Mouse (Mus musculus) thymus, adult 2 months (tissue): Measurements from ENCODE around the gene Rpl12. TPM values are rescaled to one million over a fixed set of nuclear protein-coding genes. Genes with fewer than 3 reads are reported as not detected.
A peak's percentile ranks its signal among the peaks of the same experiment; 100 is the strongest.

ENCODE experiments used
- DNase-seq: peaks from one replicate; pipeline ENCODE4 v3.0.0; 2021
- H3K27ac ChIP-seq: fragments of 200-500 bp; 2 replicates; pipeline ENCODE4 v1.5.1; 2012; ENCODE audit warnings: low read length, control low read depth; ENCODE audit not compliant: control insufficient read depth, insufficient read depth
- H3K27me3 ChIP-seq: fragments of 200-500 bp; 2 replicates; pipeline ENCODE4 v1.6.1; 2012; ENCODE audit warnings: mild to moderate bottlenecking, low read length, moderate library complexity, mixed read lengths; ENCODE audit not compliant: control insufficient read depth, insufficient read depth
- H3K36me3 ChIP-seq: fragments of 200-500 bp; 2 replicates; pipeline ENCODE4 v1.6.1; 2012; ENCODE audit warnings: mild to moderate bottlenecking, low read length, moderate library complexity; ENCODE audit not compliant: control insufficient read depth, insufficient read depth
- H3K4me1 ChIP-seq: fragments of 200-500 bp; replicated peaks from 2 replicates; pipeline ENCODE4 v1.6.1; 2012; ENCODE audit warnings: low read length; ENCODE audit not compliant: control insufficient read depth, insufficient read depth
- H3K4me3 ChIP-seq: fragments of 200-500 bp; 2 replicates; pipeline ENCODE4 v1.5.1; 2012; ENCODE audit warnings: mild to moderate bottlenecking, low read length, control low read depth, moderate library complexity; ENCODE audit not compliant: control insufficient read depth, insufficient read depth
- CTCF ChIP-seq: fragments of 200-500 bp; IDR thresholded peaks from 2 replicates; pipeline ENCODE4 v1.5.1; 2012; ENCODE audit warnings: mild to moderate bottlenecking, control low read depth, low read length, moderate library complexity, borderline replicate concordance; ENCODE audit not compliant: control insufficient read depth, poor library complexity, insufficient read depth; ENCODE audit errors: extremely low read depth
- POLR2A ChIP-seq: fragments of 200-500 bp; IDR thresholded peaks from 2 replicates; pipeline ENCODE4 v1.6.1; 2012; ENCODE audit warnings: mild to moderate bottlenecking, low read length, control low read depth, moderate library complexity; ENCODE audit not compliant: control insufficient read depth, poor library complexity, insufficient read depth; ENCODE audit errors: extremely low read depth
- WGBS: fragments of 180-500 bp; shearing (Covaris S2); methylation state at CpG from one replicate; pipeline ENCODE4 v1.1.7; 2018; 5-methylcytosine and 5-hydroxymethylcytosine counted together
- polyA plus RNA-seq: library from polyadenylated mRNA; depleted of rRNA; stranded (reverse); fragments of >200 nt; gene quantifications from 2 replicates; pipeline ENCODE4 v1.2.3, GENCODE M21; 2012

The Rpl12 gene
- polyA plus RNA-seq, 1 experiment = 552 TPM

DNA sequence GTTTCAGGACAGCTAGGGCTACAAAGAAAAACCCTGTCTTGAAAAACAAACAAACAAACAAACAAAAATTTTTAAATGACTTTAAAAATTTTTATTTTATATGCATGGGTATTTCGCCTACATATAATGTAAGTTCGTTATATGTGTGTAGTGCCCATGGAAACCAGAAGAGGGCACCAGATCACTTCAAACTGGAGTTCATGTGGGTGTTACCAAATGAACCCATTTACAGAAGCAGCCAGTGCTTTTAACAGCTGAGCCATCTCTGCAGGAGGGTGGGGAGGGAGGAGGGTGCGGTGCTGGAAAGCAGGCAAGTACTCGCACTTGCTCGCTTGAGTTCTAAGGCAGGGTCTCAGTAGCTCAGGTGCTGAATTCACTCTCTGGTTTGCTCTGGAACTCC, 21.9 kb upstream of the Rpl12 start:
- WGBS = 91% methylated on average over 5 of the region's 5 CpGs
- no peaks in the 10 kb centered on the region for H3K27me3 ChIP-seq
- no peaks in the 10 kb centered on the region for H3K36me3 ChIP-seq
- H3K4me1 ChIP-seq = no peaks in the 10 kb centered on the region
- no peak for TF ChIP-seq POLR2A
- TF ChIP-seq CTCF = no peak
- H3K27ac ChIP-seq = no peak overlapping the region
- H3K4me3 ChIP-seq = no peak overlapping the region
- DNase-seq = peak; percentile 60

DNA sequence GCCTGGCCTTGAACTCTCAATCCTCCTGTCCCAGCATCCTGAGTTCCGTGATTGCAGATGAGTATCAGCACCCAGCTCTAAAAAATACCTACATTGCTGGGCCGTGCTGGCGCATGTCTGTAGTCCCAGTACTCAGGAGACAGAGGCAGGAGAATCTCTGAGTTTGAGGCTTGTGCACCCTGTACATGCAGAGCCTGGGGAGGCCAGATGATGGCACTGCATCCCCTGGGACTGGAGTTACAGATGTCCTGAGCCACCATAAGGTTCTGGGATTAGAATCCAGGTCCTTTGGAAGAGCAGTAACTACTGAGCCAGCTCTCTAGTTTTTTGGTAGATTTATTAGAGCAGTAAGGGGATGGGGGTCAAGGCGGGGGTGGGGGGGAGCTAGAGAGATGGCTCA, 20.9 kb upstream of the Rpl12 start:
- DNase-seq = no peak
- Histone ChIP-seq H3K4me3 (no peak overlapping the region), H3K27me3 (no peaks in the 10 kb centered on the region), H3K27ac (no peak overlapping the region), H3K4me1 (no peaks in the 10 kb centered on the region), H3K36me3 (no peaks in the 10 kb centered on the region)
- TF ChIP-seq POLR2A (no peak), CTCF (no peak)
- WGBS = 96% methylated on average over 4 of the region's 4 CpGs

DNA sequence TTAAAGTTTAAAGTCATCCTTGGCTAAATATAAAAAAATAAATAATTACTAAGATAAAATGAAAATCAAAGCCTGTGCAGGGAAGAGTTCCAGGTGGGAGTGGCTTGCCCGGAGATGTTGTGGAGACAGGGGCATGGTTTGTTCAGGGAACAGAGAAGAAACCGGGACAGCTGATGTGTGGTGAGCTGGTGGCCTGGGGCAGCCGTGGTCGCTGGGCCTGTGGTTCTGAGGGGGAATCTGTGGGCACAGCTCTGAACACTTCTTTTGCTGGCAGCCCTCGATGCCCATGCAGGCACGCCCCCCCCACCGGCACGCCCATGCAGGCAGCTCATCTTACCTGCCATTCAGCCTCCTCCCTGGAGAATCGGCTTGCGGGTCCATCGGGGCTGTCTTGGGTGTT, 13.9 kb upstream of the Rpl12 start:
- WGBS = 63% methylated on average over 11 of the region's 11 CpGs
- H3K4me1 ChIP-seq = no peaks in the 10 kb centered on the region

GRCm38 (mm10) chr2:32954581-32954980, 6.8 kb upstream of the Rpl12 start:
- H3K27ac ChIP-seq = no peak overlapping the region
- TF ChIP-seq POLR2A (no peak), CTCF (no peak)
- H3K27me3 ChIP-seq = no peaks in the 10 kb centered on the region
- WGBS = 98% methylated on average over 2 of the region's 2 CpGs
- DNase-seq = no peak
- no peak overlapping the region for H3K4me3 ChIP-seq
- H3K36me3 ChIP-seq = no peaks in the 10 kb centered on the region
- no peaks in the 10 kb centered on the region for H3K4me1 ChIP-seq

More for the DNA sequence above, 13.9 kb upstream of the Rpl12 start:
- no peak for TF ChIP-seq POLR2A
- no peak for TF ChIP-seq CTCF
- Histone ChIP-seq H3K36me3 (no peaks in the 10 kb centered on the region), H3K27ac (no peak overlapping the region), H3K27me3 (no peaks in the 10 kb centered on the region), H3K4me3 (no peak overlapping the region)
- DNase-seq = no peak

DNA sequence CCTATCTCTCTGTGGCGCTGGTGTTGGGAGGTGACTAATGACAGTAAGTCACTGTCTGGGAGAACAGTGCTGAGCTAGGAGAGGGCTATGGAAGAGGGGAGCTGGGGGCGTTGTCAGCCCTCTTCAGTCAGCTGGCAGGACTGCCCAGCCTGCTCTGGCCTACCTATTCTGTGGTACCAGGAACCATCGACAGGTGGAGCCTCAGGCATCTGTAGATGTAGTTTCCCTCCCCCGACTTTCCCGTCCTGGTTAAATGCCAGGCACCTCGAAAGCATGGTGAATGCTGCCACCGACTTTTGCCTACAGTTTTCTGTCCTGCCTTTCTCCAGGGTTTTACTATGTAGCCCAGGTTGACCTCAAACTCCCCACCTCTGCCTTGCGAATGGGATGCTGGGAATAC, 4.0 kb upstream of the Rpl12 start:
- WGBS = 68% methylated on average over 8 of the region's 8 CpGs
- no peak overlapping the region for H3K27ac ChIP-seq

DNA sequence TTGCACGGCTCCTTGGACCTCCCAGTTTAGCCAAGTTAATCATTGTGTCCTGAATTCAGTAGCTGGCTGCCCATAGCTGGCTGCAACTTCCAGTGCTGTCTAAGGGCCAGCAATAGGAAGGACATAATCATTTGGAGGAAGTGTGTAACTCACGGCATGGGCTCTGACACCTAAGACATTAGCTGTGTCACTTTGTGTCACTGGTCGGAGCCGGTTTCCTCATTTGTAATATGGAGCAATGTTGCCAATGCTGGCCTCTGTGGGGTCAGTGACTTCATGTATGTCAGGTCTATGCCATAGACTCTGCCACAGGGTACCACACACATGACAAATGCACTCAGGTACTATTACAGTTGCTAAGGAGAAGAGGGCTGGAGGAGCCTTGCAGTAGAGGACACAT, 1.1 kb upstream of the Rpl12 start:
- H3K36me3 ChIP-seq = peaks cover 15% of the 10 kb centered on the region
- no peak overlapping the region for H3K4me3 ChIP-seq
- H3K27me3 ChIP-seq = no peaks in the 10 kb centered on the region
- no peak for TF ChIP-seq POLR2A
- TF ChIP-seq CTCF = no peak
- WGBS = 91% methylated on average over 4 of the region's 4 CpGs
- no peak overlapping the region for H3K27ac ChIP-seq
- H3K4me1 ChIP-seq = peaks cover 16% of the 10 kb centered on the region
- DNase-seq = no peak

More for the DNA sequence above, 4.0 kb upstream of the Rpl12 start:
- Histone ChIP-seq H3K36me3 (no peaks in the 10 kb centered on the region), H3K4me1 (peaks cover 5% of the 10 kb centered on the region), H3K4me3 (no peak overlapping the region), H3K27me3 (no peaks in the 10 kb centered on the region)
- TF ChIP-seq POLR2A = no peak
- no peak for TF ChIP-seq CTCF
- no peak for DNase-seq
